Mouse (Mus musculus) brain, embryonic 14.5 days (tissue): ENCODE measurements around the gene Eif4e.

ENCODE experiments used
- CTCF ChIP-seq: fragments of 200-500 bp; IDR thresholded peaks from 2 replicates; pipeline ENCODE4 v1.5.1; 2012; ENCODE audit warnings: inconsistent platforms, mild to moderate bottlenecking, moderate library complexity, borderline replicate concordance; ENCODE audit not compliant: insufficient read depth, insufficient read length; ENCODE audit errors: extremely low read depth
- POLR2A ChIP-seq: fragments of 200-500 bp; IDR thresholded peaks from 2 replicates; pipeline ENCODE4 v1.6.1; 2012; ENCODE audit warnings: mild to moderate bottlenecking, inconsistent platforms, borderline replicate concordance; ENCODE audit not compliant: poor library complexity, insufficient read depth, insufficient read length, severe bottlenecking; ENCODE audit errors: extremely low read depth

DNA sequence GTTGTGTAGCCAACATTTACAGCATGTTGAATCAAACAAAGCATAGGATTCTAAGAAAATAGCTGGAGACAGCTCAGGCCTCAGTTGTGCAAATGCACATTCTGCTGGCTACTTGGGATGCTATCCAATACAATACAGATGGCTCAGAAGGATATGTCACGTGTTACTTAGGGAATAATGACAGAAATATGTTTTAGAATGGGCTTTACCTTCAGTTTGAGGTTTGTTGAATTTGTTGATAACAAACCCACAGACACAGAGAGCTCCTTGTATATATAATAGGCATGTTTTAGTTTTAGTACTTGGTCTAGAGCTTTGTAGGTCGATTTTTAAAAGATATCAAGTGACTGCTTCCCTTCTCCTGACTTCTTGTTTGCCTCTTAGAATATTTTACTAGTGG lies 6.8 kb downstream of the Eif4e start:
- TF ChIP-seq CTCF (no peak), POLR2A (no peak)
